Comparison of ENCODE assay signal across 8 mouse cellular contexts in the genomic region with DNA sequence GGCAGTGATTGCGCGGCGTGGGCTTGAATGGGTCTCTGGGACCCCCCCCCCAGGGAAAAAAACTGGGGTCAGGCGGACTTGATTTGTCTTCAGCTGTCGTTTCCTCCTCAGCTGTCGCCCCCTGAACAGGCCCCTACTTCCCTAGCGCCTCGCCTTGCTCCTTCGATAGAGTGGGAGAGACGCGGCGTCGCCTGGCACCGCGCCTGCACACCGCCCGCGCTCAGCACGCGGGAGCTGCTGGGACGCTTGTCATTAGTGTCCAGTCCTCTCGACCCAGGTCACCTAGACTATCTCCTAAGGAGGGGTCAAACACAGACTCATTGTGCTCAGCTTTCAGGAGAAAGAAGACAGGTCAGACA. TPM values are rescaled to one million over a fixed set of nuclear protein-coding genes. Genes with fewer than 3 reads are reported as not detected.
DNase-seq lines count a peak whose midpoint lies in the region; ATAC-seq and TF ChIP-seq lines count a peak whose summit lies in the region.

No protein-coding gene starts in this region.

- peak overlapping the region; percentile 73 for H3K4me3 ChIP-seq in kidney, adult 2 months (ENCODE audit: insufficient read depth, low read depth, low read length)
- H3K4me3 ChIP-seq in liver, embryonic 14.5 days (ENCODE audit: insufficient read depth in 1 of 2, low read depth in 2 of 2, low read length in 2 of 2), result peak overlapping the region; percentile 57 to 64
- H3K4me3 ChIP-seq in olfactory bulb, adult 2 months (ENCODE audit: insufficient read depth, low read depth, low read length), result peak overlapping the region; percentile 78

- H3K27me3 ChIP-seq in kidney, adult 2 months (replicated peaks; ENCODE audit: control insufficient read depth, insufficient read depth, low read length), result no peaks in the 10 kb centered on the region
- peaks cover 16% of the 10 kb centered on the region for H3K27me3 ChIP-seq in liver, embryonic 14.5 days (ENCODE audit: control insufficient read depth, insufficient read depth, low read length)

- peak overlapping the region; percentile 86 for H3K4me2 ChIP-seq in liver, embryonic 14.5 days (ENCODE audit: low read depth)

- 3% methylated on average over 22 of the region's 22 CpGs for WGBS in kidney, adult 2 months
- WGBS in liver, embryonic 14.5 days (ENCODE audit: insufficient replicate concordance), result 2% methylated on average over 22 of the region's 22 CpGs
- under 1% methylated on average over 22 of the region's 22 CpGs for WGBS in olfactory bulb, adult 2 months

- TF ChIP-seq POLR2A in kidney, adult 2 months (IDR thresholded peaks at IDR 0.05; ENCODE audit: low read depth, low read length), result no peak
- no peak for TF ChIP-seq POLR2A in olfactory bulb, adult 2 months (IDR thresholded peaks at IDR 0.05; ENCODE audit: insufficient read depth, low read depth, low read length)

- TF ChIP-seq EP300 in liver, embryonic 14.5 days (IDR thresholded peaks at IDR 0.05; ENCODE audit: low read depth), result no peak

- TF ChIP-seq CTCF in kidney, adult 2 months (conservative IDR thresholded peaks at IDR 0.05; ENCODE audit: insufficient read depth, insufficient read length, low read depth, low read length), result no peak
- no peak for TF ChIP-seq CTCF in liver, embryonic 14.5 days (IDR thresholded peaks at IDR 0.05; ENCODE audit: low read depth)
- TF ChIP-seq CTCF in olfactory bulb, adult 2 months (IDR thresholded peaks at IDR 0.05; ENCODE audit: insufficient read depth, low read depth, low read length), result no peak

- no peak overlapping the region; the same call in none of the 2 replicates for H3K9ac ChIP-seq in liver, embryonic 14.5 days (replicated peaks)

- DNase-seq in left cerebral cortex, adult 18-20 months (ENCODE audit: low spot score in 2 of 2), result peak; percentile 53 to 59
- no peak for DNase-seq in left cerebral cortex, adult 11 months (ENCODE audit: low spot score)
- DNase-seq in cerebellum, adult 9-11 months, result peak; percentile 81
- peak; percentile 57 to 68 for DNase-seq in heart, adult 18-20 months
- peak; percentile 60 for DNase-seq in kidney, adult 2 months
- no peak for DNase-seq in liver, embryonic 14.5 days (ENCODE audit: low read depth in 3 of 3, low spot score in 3 of 3)
- DNase-seq in urinary bladder, postnatal 36 days (ENCODE audit: low spot score in 2 of 2), result peak; percentile 13 to 36

- no peaks in the 10 kb centered on the region for H3K9me3 ChIP-seq in liver, embryonic 14.5 days (ENCODE audit: control insufficient read depth, low read length)

- H3K27ac ChIP-seq in kidney, adult 2 months (ENCODE audit: insufficient read depth, low read depth, low read length), result peak overlapping the region; percentile 33
- no peak overlapping the region for H3K27ac ChIP-seq in liver, embryonic 14.5 days
- peak overlapping the region; percentile 95 for H3K27ac ChIP-seq in olfactory bulb, adult 2 months (ENCODE audit: insufficient read depth, low read depth, low read length)

- ATAC-seq in liver, embryonic 14.5 days (ENCODE audit: insufficient read depth), result no peak

- no peaks in the 10 kb centered on the region for H3K36me3 ChIP-seq in kidney, adult 2 months (ENCODE audit: control insufficient read depth, insufficient read depth, low read length)
- no peaks in the 10 kb centered on the region for H3K36me3 ChIP-seq in liver, embryonic 14.5 days (replicated peaks; ENCODE audit: control insufficient read depth, insufficient read depth, low read depth)

- peaks cover 56% of the 10 kb centered on the region for H3K4me1 ChIP-seq in kidney, adult 2 months (ENCODE audit: control insufficient read depth, insufficient read depth, low read length)
- peaks cover 5 to 10% of the 10 kb centered on the region in 2 experiments; a peak in 3 of 4 replicates for H3K4me1 ChIP-seq in liver, embryonic 14.5 days (replicated peaks; ENCODE audit: control insufficient read depth in 2 of 2, insufficient read depth in 2 of 2, low read length in 1 of 2)
- H3K4me1 ChIP-seq in olfactory bulb, adult 2 months (ENCODE audit: control insufficient read depth, insufficient read depth, low read length), result peaks cover 45% of the 10 kb centered on the region

RNA-seq across cellular contexts. Expression of a gene that starts 0.9 kb away (rescaled TPM):
- total RNA-seq in left cerebral cortex, adult 18-20 months (2021), result 10 to 100 TPM; 11.4 to 12.1 TPM
- total RNA-seq in heart, adult 18-20 months (2021), result 10 to 100 TPM; 17.1 to 20.8 TPM
- polyA plus RNA-seq in kidney, adult 2 months (2012; rRNA removed), result 125 and 145 TPM in 2 replicates
- polyA plus RNA-seq in liver, embryonic 14.5 days (2012; rRNA removed), result 10.6 and 12.1 TPM in 2 replicates
- polyA plus RNA-seq in liver, embryonic 14.5 days (2014; fragmentation: Nextera tagmentation; extraction: Ambion mirVana), result 26.6 and 27.3 TPM in 2 replicates
- not detected in 2 replicates for polyA plus RNA-seq in olfactory bulb, adult 2 months (2012; ENCODE audit: insufficient read depth, insufficient read length, low replicate concordance, missing spikeins)

RNA-seq across cellular contexts. Expression of a gene that starts 6.1 kb away (rescaled TPM):
- 100 to 1,000 TPM; 186 to 194 TPM for total RNA-seq in left cerebral cortex, adult 18-20 months (2021)
- total RNA-seq in heart, adult 18-20 months (2021), result 10 to 100 TPM; 24.6 to 26.5 TPM
- 67.2 and 71.2 TPM in 2 replicates for polyA plus RNA-seq in kidney, adult 2 months (2012; rRNA removed)
- 2.0 and 2.2 TPM in 2 replicates for polyA plus RNA-seq in liver, embryonic 14.5 days (2012; rRNA removed)
- polyA plus RNA-seq in liver, embryonic 14.5 days (2014; fragmentation: Nextera tagmentation; extraction: Ambion mirVana), result 1.8 and 2.5 TPM in 2 replicates
- polyA plus RNA-seq in olfactory bulb, adult 2 months (2012; ENCODE audit: insufficient read depth, insufficient read length, low replicate concordance, missing spikeins), result 106 TPM in 1 of 2 replicates, not detected in the other

Comparison
In these comparisons a context has a peak if more than half of its experiments do, and no peak if none do; other contexts are left out.
1. DNase-seq: peak in left cerebral cortex, adult 18-20 months (2 of 2), cerebellum, adult 9-11 months (single experiment), heart, adult 18-20 months (2 of 2), kidney, adult 2 months (single experiment) and urinary bladder, postnatal 36 days (2 of 2); none in left cerebral cortex, adult 11 months (single experiment) and liver, embryonic 14.5 days (0 of 3).
2. RNA of a gene that starts 6.1 kb away (polyA plus RNA-seq): 106 TPM in olfactory bulb, adult 2 months and 67.2 to 71.2 TPM in kidney, adult 2 months; 1.8 to 2.5 TPM in liver, embryonic 14.5 days; every median in the first group is over 10 times any median in the second.
3. Peak in every context shown above with its lines, with median percentiles within 50 percentile points of each other: H3K4me3 ChIP-seq.